Mouse (Mus musculus) limb, embryonic 15.5 days (tissue): ENCODE measurements around the gene Pycard. TPM values are rescaled to one million over a fixed set of nuclear protein-coding genes. Genes with fewer than 3 reads are reported as not detected.
A peak's percentile ranks its signal among the peaks of the same experiment; 100 is the strongest.
"Not testable (repeated sequence)": the region's sequence is repeated elsewhere in the genome, so short reads cannot be mapped to it uniquely, and the experiment has no call there.

ENCODE experiments used
- ATAC-seq: fragments of 200-750 bp; cut with Nextera tagmentation; 2 replicates; pipeline ENCODE4 v1.8.0; 2017; ENCODE audit warnings: low read depth, moderate TSS enrichment; ENCODE audit not compliant: insufficient number of reproducible peaks, low FRiP score, low TSS enrichment
- H3K27ac ChIP-seq: fragments of 300-500 bp; sonication (generic); 2 replicates; pipeline ENCODE4 v1.5.1; 2015; ENCODE audit warnings: moderate library complexity, mild to moderate bottlenecking, inconsistent platforms
- H3K27me3 ChIP-seq: fragments of 300-500 bp; sonication (generic); 2 replicates; pipeline ENCODE4 v1.6.1; 2015; ENCODE audit warnings: inconsistent platforms
- H3K36me3 ChIP-seq: fragments of 300-500 bp; sonication (generic); 2 replicates; pipeline ENCODE4 v1.6.1; 2015; ENCODE audit warnings: inconsistent platforms
- H3K4me1 ChIP-seq: fragments of 300-500 bp; sonication (generic); 2 replicates; pipeline ENCODE4 v1.6.1; 2015; ENCODE audit warnings: inconsistent platforms
- H3K4me2 ChIP-seq: fragments of 300-500 bp; sonication (generic); 2 replicates; pipeline ENCODE4 v1.6.1; 2015; ENCODE audit warnings: mild to moderate bottlenecking, inconsistent platforms
- H3K4me3 ChIP-seq: fragments of 300-500 bp; sonication (generic); 2 replicates; pipeline ENCODE4 v1.5.1; 2015; ENCODE audit warnings: mild to moderate bottlenecking, inconsistent platforms
- H3K9ac ChIP-seq: fragments of 300-500 bp; sonication (generic); 2 replicates; pipeline ENCODE4 v1.6.1; 2015; ENCODE audit warnings: inconsistent platforms
- H3K9me3 ChIP-seq: fragments of 300-500 bp; sonication (generic); 2 replicates; pipeline ENCODE4 v1.6.1; 2016; ENCODE audit warnings: inconsistent platforms
- WGBS: fragments of 180-500 bp; shearing (Covaris S2); methylation state at CpG from one replicate; pipeline ENCODE4 v1.1.7; 2015; 5-methylcytosine and 5-hydroxymethylcytosine counted together
- polyA plus RNA-seq: library from polyadenylated mRNA; unstranded; fragments of >200 nt; fragmentation: Nextera tagmentation; extraction: Ambion mirVana; gene quantifications from 2 replicates; pipeline ENCODE4 v1.2.1, GENCODE M21; 2015

Gene Pycard
- polyA plus RNA-seq, 1 experiment from 2014 or later, result 150 TPM

DNA sequence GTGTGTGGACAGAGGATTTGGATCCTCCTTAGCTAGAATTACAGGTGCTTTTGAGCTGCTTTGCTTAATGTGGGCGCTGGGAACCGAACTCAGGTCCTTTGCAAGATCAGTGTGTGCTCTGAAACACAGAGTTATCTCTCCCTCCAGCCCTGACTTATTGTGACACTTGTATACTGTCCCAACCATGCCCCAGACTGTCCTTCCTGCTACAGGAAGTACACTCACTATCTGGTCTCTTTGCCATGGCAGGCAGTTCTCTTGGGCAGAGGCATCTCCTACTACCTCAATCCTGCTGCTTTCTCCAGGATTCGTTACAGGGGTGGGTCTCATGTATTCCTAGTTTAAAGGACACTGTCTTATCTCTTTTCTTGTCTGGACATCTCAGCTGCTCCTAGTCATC is 24.6 kb upstream of the Pycard start:
- ATAC-seq, result no peak

DNA sequence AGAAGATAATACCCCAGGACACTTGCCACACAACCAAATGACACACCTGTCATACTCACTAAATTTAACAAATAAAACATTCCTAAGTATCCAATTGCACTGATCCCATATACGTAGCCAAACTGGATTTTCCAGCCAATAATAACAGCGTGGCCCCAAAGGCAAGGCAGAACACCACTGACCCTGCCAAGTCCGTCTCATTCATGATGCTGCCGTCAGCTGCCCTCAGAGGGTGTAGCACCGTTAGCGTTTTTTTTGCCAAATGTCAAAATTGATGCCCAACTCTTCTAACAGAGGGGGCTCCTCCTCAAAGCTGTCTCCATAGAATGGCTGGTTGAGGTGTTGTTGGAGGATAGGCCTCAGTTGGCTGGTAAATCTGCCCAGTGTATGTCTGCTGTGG is 23.0 kb upstream of the Pycard start:
- no peaks in the 10 kb centered on the region for H3K36me3 ChIP-seq
- no peak overlapping the region for H3K4me2 ChIP-seq
- no peak overlapping the region for H3K9ac ChIP-seq
- 0 out of 2 replicates have a peak, but pooled peaks cover 5% of the 10 kb centered on the region for H3K4me1 ChIP-seq
- ATAC-seq, result no peak
- H3K27ac ChIP-seq, result no peak overlapping the region
- no peak overlapping the region for H3K4me3 ChIP-seq
- WGBS, result 61% methylated on average over 6 of the region's 6 CpGs
- no peaks in the 10 kb centered on the region for H3K27me3 ChIP-seq
- H3K9me3 ChIP-seq, result no peaks in the 10 kb centered on the region

More for the DNA sequence above, 24.6 kb upstream of the Pycard start:
- 89% methylated on average over 3 of the region's 3 CpGs for WGBS
- Histone ChIP-seq H3K27ac (no peak overlapping the region), H3K9ac (no peak overlapping the region), H3K9me3 (no peaks in the 10 kb centered on the region), H3K27me3 (no peaks in the 10 kb centered on the region), H3K4me1 (0 out of 2 replicates have a peak, but pooled peaks cover 5% of the 10 kb centered on the region), H3K36me3 (no peaks in the 10 kb centered on the region), H3K4me3 (no peak overlapping the region), H3K4me2 (no peak overlapping the region)

DNA sequence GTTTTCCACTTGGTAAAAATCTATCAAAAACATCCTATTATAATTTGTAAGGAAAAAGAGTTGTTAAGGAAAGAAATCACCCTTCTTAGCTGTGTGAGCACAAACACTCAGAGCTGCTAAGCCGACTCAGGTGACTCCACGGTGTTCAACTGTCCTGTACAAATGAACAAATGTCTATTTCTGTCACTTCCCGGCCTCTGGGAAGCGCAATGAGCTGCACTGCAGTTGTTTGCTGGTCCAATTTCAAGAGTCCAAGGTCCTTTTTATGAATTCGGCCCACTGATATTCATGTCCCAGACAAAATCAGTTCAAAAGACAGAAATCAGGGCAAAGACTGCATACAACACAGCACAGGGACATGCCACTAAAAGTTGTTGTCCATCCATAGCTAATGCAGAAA is 22.5 kb upstream of the Pycard start:
- H3K36me3 ChIP-seq, H3K4me2 ChIP-seq, H3K27ac ChIP-seq, H3K9me3 ChIP-seq, H3K27me3 ChIP-seq, H3K4me3 ChIP-seq, ATAC-seq, H3K9ac ChIP-seq, H3K4me1 ChIP-seq: not testable (repeated sequence)
- 80% methylated on average over 5 of the region's 5 CpGs for WGBS

DNA sequence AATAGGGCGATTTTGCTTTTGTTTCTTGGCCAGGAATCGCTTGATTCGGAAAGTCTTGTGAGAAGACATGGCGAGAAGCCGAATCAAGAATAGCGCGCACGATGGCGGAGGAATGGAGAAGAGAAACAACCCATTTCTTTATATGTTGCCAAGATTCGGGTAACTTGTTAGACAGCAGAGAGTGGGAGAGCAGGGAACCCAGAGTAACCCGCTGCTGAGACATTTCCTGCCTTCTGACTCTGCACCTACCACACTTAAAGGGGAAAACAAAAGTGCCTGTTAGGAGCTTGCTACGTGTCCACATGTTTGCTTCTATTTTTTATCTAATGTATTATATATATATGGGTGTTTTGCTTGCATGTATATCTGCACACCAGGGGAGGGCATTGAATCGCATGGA is 19.4 kb upstream of the Pycard start:
- no peak for ATAC-seq

DNA sequence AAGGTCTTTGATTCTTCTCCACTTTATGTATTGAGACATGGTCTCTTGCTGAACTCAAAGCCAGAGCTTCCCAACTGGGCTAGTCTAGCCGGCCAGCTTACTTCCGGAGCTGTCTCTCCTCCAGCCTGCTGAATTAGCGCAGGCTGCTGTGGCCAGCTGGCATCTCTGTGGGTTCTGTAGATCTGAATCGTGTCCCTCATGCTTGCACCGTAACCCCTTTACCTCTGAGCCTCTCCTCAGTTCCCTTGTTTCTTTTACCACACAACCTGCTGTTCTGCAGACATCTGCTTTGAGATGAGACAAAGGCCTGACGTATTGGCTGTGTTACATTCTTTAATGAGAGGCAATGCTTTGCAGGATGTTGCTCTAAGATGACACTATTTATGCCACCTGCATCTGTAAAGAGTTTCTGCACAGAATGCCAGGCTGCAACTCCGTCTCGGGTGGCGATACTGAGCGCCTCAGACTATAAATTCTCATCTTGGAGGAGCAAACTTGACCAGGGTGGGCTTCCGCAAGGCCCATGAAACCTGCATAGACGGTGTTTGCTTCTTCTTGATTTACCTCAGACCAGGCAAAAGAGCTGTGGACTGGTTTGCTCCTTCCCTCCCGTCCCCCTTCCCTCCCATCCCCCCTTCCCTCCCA is 18.6 kb upstream of the Pycard start:
- no peaks in the 10 kb centered on the region for H3K9me3 ChIP-seq
- no peaks in the 10 kb centered on the region for H3K36me3 ChIP-seq
- H3K4me1 ChIP-seq, result peaks cover 10% of the 10 kb centered on the region; the same call in 1 of the 2 replicates
- no peak overlapping the region for H3K4me3 ChIP-seq
- no peak overlapping the region for H3K9ac ChIP-seq
- no peak overlapping the region for H3K27ac ChIP-seq
- 76% methylated on average over 13 of the region's 13 CpGs for WGBS
- peaks cover 10% of the 10 kb centered on the region for H3K27me3 ChIP-seq
- H3K4me2 ChIP-seq, result no peak overlapping the region
- no peak for ATAC-seq

More for the DNA sequence above, 19.4 kb upstream of the Pycard start:
- Histone ChIP-seq H3K4me3 (no peak overlapping the region), H3K4me1 (peaks cover 10% of the 10 kb centered on the region; the same call in 1 of the 2 replicates), H3K36me3 (no peaks in the 10 kb centered on the region), H3K9ac (no peak overlapping the region), H3K4me2 (no peak overlapping the region), H3K27ac (no peak overlapping the region), H3K9me3 (no peaks in the 10 kb centered on the region), H3K27me3 (peaks cover 10% of the 10 kb centered on the region)
- 86% methylated on average over 13 of the region's 13 CpGs for WGBS

DNA sequence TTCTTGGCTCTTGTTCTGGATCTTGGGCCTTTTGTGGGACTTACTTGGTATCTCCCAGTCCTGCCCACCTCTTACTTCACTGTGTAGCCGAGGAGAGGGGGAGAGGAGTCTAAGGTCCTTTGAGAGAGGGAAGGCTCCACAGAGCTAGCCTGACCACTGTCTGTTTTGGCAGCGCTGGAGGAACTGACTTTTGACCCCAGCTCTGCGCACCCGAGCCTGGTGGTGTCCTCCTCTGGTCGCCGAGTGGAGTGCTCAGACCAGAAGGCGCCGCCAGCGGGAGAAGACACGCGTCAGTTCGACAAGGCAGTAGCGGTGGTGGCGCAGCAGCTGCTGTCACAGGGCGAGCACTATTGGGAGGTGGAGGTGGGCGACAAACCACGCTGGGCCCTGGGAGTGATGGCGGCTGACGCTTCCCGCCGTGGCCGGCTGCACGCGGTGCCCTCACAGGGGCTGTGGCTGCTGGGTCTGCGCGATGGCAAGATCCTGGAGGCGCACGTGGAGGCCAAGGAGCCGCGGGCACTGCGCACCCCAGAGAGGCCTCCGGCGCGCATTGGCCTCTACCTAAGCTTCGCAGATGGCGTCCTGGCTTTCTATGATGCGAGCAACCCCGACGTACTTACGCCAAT is 16.2 kb upstream of the Pycard start:
- ATAC-seq, result no peak
- no peaks in the 10 kb centered on the region for H3K36me3 ChIP-seq
- no peak overlapping the region for H3K27ac ChIP-seq
- H3K4me2 ChIP-seq, result 0 out of 2 replicates have a peak overlapping the region, but pooled peaks have one; percentile 5
- peaks cover 10% of the 10 kb centered on the region for H3K27me3 ChIP-seq
- no peak overlapping the region for H3K9ac ChIP-seq
- 48% methylated on average over 40 of the region's 40 CpGs for WGBS
- peaks cover 12% of the 10 kb centered on the region for H3K4me1 ChIP-seq
- no peaks in the 10 kb centered on the region for H3K9me3 ChIP-seq
- no peak overlapping the region for H3K4me3 ChIP-seq

DNA sequence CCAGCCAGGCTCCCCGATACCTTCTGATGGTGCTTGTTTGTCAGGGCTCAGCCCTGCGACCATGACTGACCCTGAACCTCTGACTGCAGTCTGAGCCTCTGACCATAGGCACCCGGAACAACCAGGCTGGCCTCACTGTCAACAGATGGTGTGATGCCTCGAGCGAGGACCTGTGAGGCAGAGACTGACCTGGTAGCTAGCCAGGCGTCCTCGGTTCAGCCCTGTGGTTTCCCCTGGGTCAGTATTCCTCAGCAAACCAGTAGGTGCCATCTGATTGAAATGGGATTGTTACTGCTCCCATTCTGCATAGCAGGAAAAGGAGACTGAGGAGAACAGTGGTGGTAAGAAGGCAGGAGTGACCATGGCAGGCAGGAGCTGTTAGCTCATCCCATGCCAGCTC is 12.5 kb upstream of the Pycard start:
- ATAC-seq, result no peak
- Histone ChIP-seq H3K9ac (no peak overlapping the region), H3K4me1 (peaks cover 23% of the 10 kb centered on the region), H3K36me3 (no peaks in the 10 kb centered on the region), H3K4me3 (no peak overlapping the region), H3K27me3 (peaks cover 10% of the 10 kb centered on the region), H3K4me2 (no peak overlapping the region), H3K9me3 (no peaks in the 10 kb centered on the region), H3K27ac (no peak overlapping the region; the same call in 1 of the 2 replicates)
- 76% methylated on average over 7 of the region's 7 CpGs for WGBS

DNA sequence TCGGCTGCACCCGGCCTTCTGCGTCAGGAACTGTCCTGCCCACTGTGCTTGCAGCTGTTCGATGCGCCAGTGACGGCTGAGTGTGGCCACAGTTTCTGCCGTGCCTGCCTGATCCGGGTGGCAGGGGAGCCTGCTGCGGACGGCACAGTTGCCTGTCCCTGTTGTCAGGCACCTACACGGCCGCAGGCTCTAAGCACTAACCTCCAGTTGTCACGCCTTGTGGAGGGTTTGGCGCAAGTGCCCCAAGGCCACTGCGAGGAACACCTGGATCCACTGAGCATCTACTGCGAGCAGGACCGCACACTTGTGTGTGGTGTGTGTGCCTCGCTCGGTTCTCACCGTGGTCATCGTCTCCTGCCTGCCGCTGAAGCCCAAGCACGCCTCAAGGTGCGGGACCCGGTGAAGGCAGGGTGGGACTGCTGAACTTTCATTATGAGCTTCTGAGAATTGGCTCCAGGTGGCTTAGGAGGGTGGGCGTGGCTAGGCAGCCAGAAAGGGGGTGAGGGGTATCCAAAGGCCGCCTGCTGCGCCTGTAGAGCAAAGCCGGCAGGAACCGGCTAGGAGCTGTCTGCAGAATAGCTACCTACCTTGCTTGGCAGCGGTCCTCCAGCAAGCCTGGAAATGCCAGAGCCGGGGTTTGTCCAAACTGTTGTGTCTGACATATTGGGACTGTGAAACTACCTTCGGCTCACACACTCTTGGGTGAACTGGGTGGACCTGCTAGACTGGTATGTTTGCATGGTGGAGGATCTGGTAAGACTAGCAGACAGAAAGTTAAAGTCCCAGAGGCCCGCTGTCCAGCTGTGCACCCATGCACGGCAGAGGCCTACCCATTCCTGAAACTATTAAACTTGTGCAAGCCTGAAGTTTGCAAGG is 11.1 kb upstream of the Pycard start:
- WGBS, result 15% methylated on average over 35 of the region's 35 CpGs
- H3K4me2 ChIP-seq, result peak overlapping the region; percentile 36
- H3K9ac ChIP-seq, result no peak overlapping the region
- H3K4me3 ChIP-seq, result peak overlapping the region; percentile 19
- peaks cover 3% of the 10 kb centered on the region; the same call in 1 of the 2 replicates for H3K27me3 ChIP-seq
- no peaks in the 10 kb centered on the region for H3K9me3 ChIP-seq
- peak overlapping the region; percentile 70 for H3K27ac ChIP-seq
- H3K4me1 ChIP-seq, result peaks cover 18% of the 10 kb centered on the region
- no peaks in the 10 kb centered on the region for H3K36me3 ChIP-seq
- peak; percentile 61 for ATAC-seq

DNA sequence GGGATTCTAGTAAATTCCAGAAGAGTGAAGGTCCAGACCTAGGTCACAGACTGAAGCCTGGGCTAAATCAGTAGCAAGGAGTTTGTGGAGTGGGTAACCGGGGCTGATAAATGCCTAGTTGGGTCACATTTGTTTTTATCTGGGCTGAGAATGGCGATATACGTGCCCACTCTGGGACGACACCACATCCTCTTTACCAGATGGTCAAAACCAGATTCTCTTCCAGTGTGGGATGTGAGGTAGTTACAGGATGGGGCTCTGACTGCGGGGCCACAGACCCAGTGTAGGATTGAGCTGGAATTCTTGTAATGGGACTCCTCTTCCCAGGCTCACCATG is 10.5 kb upstream of the Pycard start:
- H3K9me3 ChIP-seq, result no peaks in the 10 kb centered on the region
- peaks cover 17% of the 10 kb centered on the region for H3K4me1 ChIP-seq
- H3K36me3 ChIP-seq, result no peaks in the 10 kb centered on the region
- peaks cover under 1% of the 10 kb centered on the region; the same call in 1 of the 2 replicates for H3K27me3 ChIP-seq
- WGBS, result 54% methylated on average over 5 of the region's 5 CpGs
- H3K9ac ChIP-seq, result no peak overlapping the region
- peak; percentile 42; the same call in 1 of the 2 replicates for ATAC-seq
- peak overlapping the region; percentile 36 for H3K4me2 ChIP-seq
- H3K27ac ChIP-seq, result peak overlapping the region; percentile 70
- H3K4me3 ChIP-seq, result peak overlapping the region; percentile 19; the same call in 1 of the 2 replicates

DNA sequence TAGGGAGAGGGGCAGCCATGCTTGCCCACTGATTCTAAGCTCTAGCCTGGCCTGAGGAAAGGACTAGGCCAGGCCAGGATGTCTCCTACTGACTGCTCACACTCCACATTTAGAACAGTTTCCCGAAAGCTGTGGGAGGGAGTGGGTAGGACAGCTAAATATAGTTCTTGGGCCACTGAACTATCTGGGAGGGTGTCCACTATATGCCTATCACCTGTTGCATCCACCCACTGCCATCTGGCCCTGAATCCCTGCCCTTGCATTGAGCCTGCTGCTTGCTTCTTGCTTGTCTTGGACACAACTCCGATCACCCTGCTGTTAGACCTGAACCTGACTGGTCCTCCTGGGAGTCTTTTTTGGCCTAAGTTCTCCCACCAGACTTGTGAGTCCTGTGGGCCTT is 10.0 kb upstream of the Pycard start, which contains the start of gene Trim72:
Gene Trim72, plus strand, starts transcription at position 262 of the 400 bp plus-strand sequence.
- Histone ChIP-seq H3K4me2 (peak within 1 kb of the TSS; percentile 36), H3K27ac (peak within 1 kb of the TSS; percentile 70), H3K9ac (no peak within 1 kb of the TSS), H3K36me3 (no peaks in the 10 kb centered on the region), H3K4me1 (peaks cover 17% of the 10 kb centered on the region), H3K9me3 (no peaks in the 10 kb centered on the region), H3K27me3 (no peaks in the 10 kb centered on the region; the same call in 1 of the 2 replicates), H3K4me3 (peak within 1 kb of the TSS; percentile 19)
- no peak for ATAC-seq
- 83% methylated on average over 2 of the region's 2 CpGs for WGBS

DNA sequence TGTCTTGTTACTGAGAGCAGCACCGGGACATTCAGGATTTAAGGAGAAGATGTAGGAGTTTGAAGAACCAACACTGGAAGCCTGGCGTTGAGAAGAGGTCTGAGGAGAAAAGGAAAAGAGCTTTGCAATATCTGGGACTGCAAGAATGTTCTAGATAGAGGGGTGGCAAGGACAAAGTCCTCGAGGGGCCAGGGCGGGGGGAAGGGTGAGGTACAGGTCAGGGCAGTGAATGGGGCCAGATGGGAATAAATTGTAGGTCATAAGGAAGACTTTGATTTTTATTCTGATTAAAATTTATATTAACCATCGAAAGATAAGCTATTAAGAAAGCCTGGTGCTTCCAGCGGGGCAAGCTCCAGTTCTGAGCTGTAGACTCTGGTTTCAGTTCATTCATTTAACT is 9.4 kb upstream of the Pycard start:
- no peaks in the 10 kb centered on the region for H3K9me3 ChIP-seq
- H3K36me3 ChIP-seq, result no peaks in the 10 kb centered on the region
- H3K27me3 ChIP-seq, result no peaks in the 10 kb centered on the region
- H3K4me1 ChIP-seq, result peaks cover 17% of the 10 kb centered on the region
- ATAC-seq, result no peak
- H3K9ac ChIP-seq, result no peak overlapping the region
- WGBS, result 91% methylated on average over 6 of the region's 6 CpGs
- H3K4me3 ChIP-seq, result no peak overlapping the region
- peak overlapping the region; percentile 8; the same call in 1 of the 2 replicates for H3K27ac ChIP-seq
- H3K4me2 ChIP-seq, result no peak overlapping the region
